Mouse (Mus musculus) hindbrain, embryonic 11.5 days (tissue): ENCODE data around the gene Zfp983. TPM values are rescaled to one million over a fixed set of nuclear protein-coding genes. Genes with fewer than 3 reads are reported as not detected.
A peak's percentile ranks its signal among the peaks of the same experiment; 100 is the strongest.
"Not testable (repeated sequence)": the region's sequence is repeated elsewhere in the genome, so short reads cannot be mapped to it uniquely, and the experiment has no call there.

ENCODE experiments used
- ATAC-seq: fragments of 200-750 bp; cut with Nextera tagmentation; 2 replicates; pipeline ENCODE4 v1.8.0; 2017; ENCODE audit warnings: mild to moderate bottlenecking, moderate TSS enrichment, moderate library complexity; ENCODE audit not compliant: low FRiP score
- DNase-seq: peaks from one replicate; pipeline ENCODE4 v3.0.0-alpha.2; 2015; ENCODE audit warnings: low spot score
- H3K27ac ChIP-seq: fragments of 300-500 bp; sonication (generic); 2 replicates; pipeline ENCODE4 v1.5.1; 2014; ENCODE audit warnings: mild to moderate bottlenecking, low read depth, low read length
- H3K27me3 ChIP-seq: fragments of 300-500 bp; sonication (generic); 2 replicates; pipeline ENCODE4 v1.6.1; 2014; ENCODE audit warnings: mild to moderate bottlenecking, low read length, moderate library complexity, mixed read lengths; ENCODE audit not compliant: control insufficient read depth, insufficient read depth
- H3K36me3 ChIP-seq: fragments of 300-500 bp; sonication (generic); 2 replicates; pipeline ENCODE4 v1.6.1; 2014; ENCODE audit warnings: mild to moderate bottlenecking, low read length, moderate library complexity, mixed read lengths; ENCODE audit not compliant: control insufficient read depth, insufficient read depth
- H3K4me1 ChIP-seq: fragments of 300-500 bp; sonication (generic); replicated peaks from 2 replicates; pipeline ENCODE4 v1.6.1; 2014; ENCODE audit warnings: low read length, mixed read lengths; ENCODE audit not compliant: control insufficient read depth, insufficient read depth
- H3K4me2 ChIP-seq: fragments of 300-500 bp; sonication (generic); replicated peaks from 2 replicates; pipeline ENCODE4 v1.6.1; 2014; ENCODE audit warnings: mild to moderate bottlenecking, low read depth, low read length
- H3K4me3 ChIP-seq: fragments of 300-500 bp; sonication (generic); 2 replicates; pipeline ENCODE4 v1.5.1; 2014; ENCODE audit warnings: low read depth, low read length
- H3K9ac ChIP-seq: fragments of 300-500 bp; sonication (generic); 2 replicates; pipeline ENCODE4 v1.6.1; 2014; ENCODE audit warnings: low read depth, low read length
- H3K9me3 ChIP-seq: fragments of 300-500 bp; sonication (generic); 2 replicates; pipeline ENCODE4 v1.6.1; 2016; ENCODE audit warnings: low read length; ENCODE audit not compliant: control insufficient read depth
- WGBS: fragments of 180-500 bp; shearing (Covaris S2); extraction: QIAGEN DNeasy Blood & Tissue Kit; methylation state at CpG from one replicate; pipeline ENCODE4 v1.1.7; 2014; 5-methylcytosine and 5-hydroxymethylcytosine counted together
- polyA plus RNA-seq: library from polyadenylated mRNA; unstranded; fragments of >200 nt; fragmentation: Nextera tagmentation; extraction: Ambion mirVana; gene quantifications from 2 replicates; pipeline ENCODE4 v1.2.1, GENCODE M21; 2014

Zfp983 gene
- polyA plus RNA-seq: 9.6 and 9.9 TPM in 2 replicates

DNA sequence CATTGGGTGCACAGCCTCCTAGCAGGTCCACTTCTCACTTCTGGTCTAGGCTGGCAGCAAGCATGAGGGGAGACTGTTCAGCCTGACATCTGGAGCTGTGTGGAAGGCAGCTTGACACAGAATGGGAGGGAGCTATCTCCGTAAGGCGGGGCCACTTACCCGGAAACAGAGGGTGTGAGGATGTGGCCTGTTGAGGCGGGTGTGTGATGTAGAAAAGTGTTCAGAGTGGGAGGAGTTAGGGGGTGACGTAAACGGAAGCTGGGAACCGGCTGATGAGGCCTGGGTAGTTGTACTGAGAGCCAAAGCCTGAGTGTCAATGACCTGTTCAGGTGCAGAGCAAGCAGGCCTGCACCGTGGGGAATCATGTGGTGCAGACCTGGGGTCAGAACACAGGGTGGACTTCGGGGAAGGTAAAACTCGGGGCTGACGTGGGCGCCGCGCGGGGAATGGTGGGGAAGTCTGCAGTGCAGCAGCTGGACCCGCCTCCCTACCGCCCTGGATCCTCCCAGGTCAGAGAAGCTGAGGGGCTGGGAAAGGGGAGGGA is at the start of gene Zfp983:
Gene Zfp983 (plus strand): TSS at position 261 of the 544 bp plus-strand sequence.
- not testable (repeated sequence) for H3K9me3 ChIP-seq, H3K27me3 ChIP-seq, H3K4me1 ChIP-seq, H3K36me3 ChIP-seq, H3K27ac ChIP-seq
- 2% methylated on average over 17 of the region's 17 CpGs for WGBS
- Histone ChIP-seq H3K4me3 (peak within 1 kb of the TSS; percentile 35), H3K4me2 (peak within 1 kb of the TSS; percentile 33), H3K9ac (peak within 1 kb of the TSS; percentile 44; the same call in 1 of the 2 replicates)
- peak; percentile 99 for ATAC-seq
- peak; percentile 86 for DNase-seq

DNA sequence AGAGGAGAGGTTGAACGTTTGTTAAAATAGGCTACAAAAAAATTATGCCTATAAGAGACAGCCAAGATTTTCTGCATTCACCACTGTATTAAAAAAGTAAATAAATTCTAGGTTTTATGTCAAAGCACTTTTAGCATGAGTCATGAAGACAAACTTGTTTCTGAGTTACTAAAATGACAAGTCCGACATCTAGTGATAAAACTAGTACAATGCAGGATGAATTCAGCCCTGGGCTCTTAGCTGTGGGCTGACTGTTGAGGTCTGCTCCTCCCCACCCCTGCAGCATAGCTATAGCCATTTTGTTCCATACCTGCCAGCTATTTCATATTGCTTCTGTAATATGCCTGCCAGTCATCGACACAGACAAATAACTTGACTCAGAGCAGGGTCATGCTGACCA is 34.1 kb upstream of the Zfp983 start:
- DNase-seq: no peak
- 85% methylated on average over 3 of the region's 3 CpGs for WGBS
- Histone ChIP-seq H3K9me3 (no peaks in the 10 kb centered on the region), H3K27me3 (no peaks in the 10 kb centered on the region), H3K36me3 (no peaks in the 10 kb centered on the region), H3K4me1 (no peaks in the 10 kb centered on the region), H3K4me3 (no peak overlapping the region), H3K9ac (no peak overlapping the region), H3K27ac (no peak overlapping the region), H3K4me2 (no peak overlapping the region)
- no peak for ATAC-seq

DNA sequence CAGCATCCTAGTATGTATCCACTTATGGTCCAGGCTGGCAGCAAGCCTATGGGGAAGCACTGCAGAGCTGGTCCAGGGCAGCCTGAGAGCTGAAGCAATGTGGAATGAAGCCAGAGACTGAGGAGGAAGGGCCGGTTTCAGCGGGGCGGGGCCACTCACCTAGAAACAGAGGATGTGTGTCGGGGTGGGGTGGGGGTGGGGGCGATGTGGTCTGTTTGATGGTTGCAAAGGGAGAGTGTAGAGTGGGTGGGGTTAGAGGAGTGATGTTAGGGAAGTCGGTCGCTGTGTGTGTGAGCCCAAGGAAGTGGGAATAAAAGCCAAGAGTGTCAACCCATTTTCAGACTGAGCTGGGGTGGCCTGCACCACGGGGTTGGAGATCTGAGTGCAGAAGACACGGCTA is 33.1 kb upstream of the Zfp983 start:
- no peaks in the 10 kb centered on the region for H3K9me3 ChIP-seq
- no peak overlapping the region for H3K9ac ChIP-seq
- H3K4me2 ChIP-seq: no peak overlapping the region
- H3K4me1 ChIP-seq: no peaks in the 10 kb centered on the region
- H3K4me3 ChIP-seq: no peak overlapping the region
- no peak overlapping the region for H3K27ac ChIP-seq
- H3K36me3 ChIP-seq: no peaks in the 10 kb centered on the region
- H3K27me3 ChIP-seq: no peaks in the 10 kb centered on the region
- ATAC-seq (no peak), DNase-seq (no peak)
- WGBS: 18% methylated on average over 9 of the region's 9 CpGs

DNA sequence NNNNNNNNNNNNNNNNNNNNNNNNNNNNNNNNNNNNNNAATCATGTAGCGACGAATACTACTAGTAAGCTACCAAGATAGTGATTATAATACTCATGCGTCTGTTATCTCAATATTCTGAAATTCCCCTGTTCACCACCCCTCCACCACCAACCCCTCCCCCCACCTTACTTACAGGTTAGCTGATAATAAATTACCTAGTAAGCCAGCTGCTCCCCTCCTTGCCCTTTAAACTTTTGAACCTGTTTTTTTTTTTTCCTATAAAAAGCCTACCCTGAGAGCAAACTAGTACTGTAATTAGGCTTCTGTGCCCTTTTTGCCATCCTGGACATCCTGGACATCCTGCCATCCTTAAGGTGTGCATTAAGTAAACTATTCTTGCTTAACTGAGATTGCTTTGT is 26.8 kb upstream of the Zfp983 start:
- H3K4me1 ChIP-seq: no peaks in the 10 kb centered on the region
- no peak overlapping the region for H3K9ac ChIP-seq
- H3K4me3 ChIP-seq: no peak overlapping the region
- H3K27ac ChIP-seq: no peak overlapping the region
- WGBS: no CpG with 5 or more reads among the region's 3 CpGs
- ATAC-seq (no peak), DNase-seq (no peak)
- H3K9me3 ChIP-seq: no peaks in the 10 kb centered on the region
- no peaks in the 10 kb centered on the region for H3K27me3 ChIP-seq
- no peaks in the 10 kb centered on the region for H3K36me3 ChIP-seq
- no peak overlapping the region for H3K4me2 ChIP-seq

DNA sequence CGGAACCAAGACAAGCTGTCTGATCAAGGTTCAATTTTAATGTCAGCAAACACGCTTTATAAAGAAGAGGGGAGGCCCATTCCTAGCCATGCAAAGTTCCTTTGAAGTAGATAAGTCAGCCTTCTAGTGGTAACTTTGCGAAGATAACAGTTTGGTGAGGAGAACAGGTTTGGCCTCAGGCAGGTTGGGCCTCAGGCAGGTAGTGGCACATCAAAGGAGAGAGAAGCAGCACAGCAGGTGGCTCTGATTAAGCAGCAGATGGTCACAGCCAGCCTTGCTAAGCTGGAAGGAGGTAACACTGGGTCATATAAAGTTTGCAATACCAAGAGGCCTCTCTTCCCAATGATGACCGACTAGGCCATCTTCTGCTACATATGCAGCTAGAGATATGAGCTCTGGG is 14.7 kb upstream of the Zfp983 start:
- 70% methylated on average over 4 of the region's 4 CpGs for WGBS

DNA sequence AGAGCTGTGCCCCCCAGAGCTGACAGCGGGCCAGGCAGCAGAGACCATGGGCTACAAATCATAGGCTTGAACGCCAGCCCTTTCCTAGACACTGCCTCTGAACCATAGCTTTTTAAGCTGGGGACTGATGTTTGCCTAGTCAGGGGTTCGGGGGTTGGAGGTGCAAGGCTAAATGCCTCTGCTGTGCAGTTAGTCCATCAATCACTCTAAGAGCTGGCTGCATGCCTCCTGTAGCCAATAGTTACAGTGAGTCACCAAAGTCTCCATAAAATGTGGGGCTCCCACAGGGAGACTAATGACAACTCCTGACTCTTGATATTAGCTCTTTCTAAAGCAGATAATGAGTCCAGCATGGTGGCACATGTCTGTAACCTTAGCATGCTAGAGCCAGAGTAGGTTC is 1.6 kb upstream of the Zfp983 start:
- no peaks in the 10 kb centered on the region for H3K9me3 ChIP-seq
- no peak overlapping the region for H3K4me3 ChIP-seq
- no peaks in the 10 kb centered on the region for H3K27me3 ChIP-seq
- WGBS: 62% methylated on average over 3 of the region's 3 CpGs
- H3K4me1 ChIP-seq: no peaks in the 10 kb centered on the region
- H3K27ac ChIP-seq: no peak overlapping the region
- no peak overlapping the region for H3K4me2 ChIP-seq
- DNase-seq (no peak), ATAC-seq (no peak)
- H3K9ac ChIP-seq: no peak overlapping the region
- no peaks in the 10 kb centered on the region for H3K36me3 ChIP-seq

More for the DNA sequence above, 14.7 kb upstream of the Zfp983 start:
- not testable (repeated sequence) for H3K4me1 ChIP-seq, DNase-seq, ATAC-seq, H3K9ac ChIP-seq, H3K9me3 ChIP-seq, H3K27me3 ChIP-seq, H3K36me3 ChIP-seq, H3K4me3 ChIP-seq, H3K4me2 ChIP-seq, H3K27ac ChIP-seq

DNA sequence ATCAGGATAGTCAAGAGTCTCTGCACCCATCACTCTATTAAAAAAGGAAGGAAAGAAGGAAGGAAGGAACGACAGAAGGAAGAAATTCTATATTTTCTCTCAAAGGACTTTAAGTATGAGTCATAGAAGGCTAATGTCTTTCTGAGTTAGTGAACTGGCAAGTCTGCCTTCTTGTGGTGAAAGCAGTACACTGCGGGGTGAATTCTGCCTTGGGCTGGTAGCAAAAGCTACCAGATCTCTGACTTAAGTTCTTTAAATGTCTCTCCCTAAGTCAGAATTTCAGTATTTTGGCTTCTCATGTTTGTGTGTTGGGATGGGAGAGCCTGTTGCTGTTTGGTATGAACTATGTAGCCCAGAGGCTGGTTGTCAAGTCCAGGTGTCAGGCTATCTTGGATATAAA is 488 bp upstream of the Zfp983 start:
- no peak overlapping the region for H3K27ac ChIP-seq
- H3K9me3 ChIP-seq: no peaks in the 10 kb centered on the region
- WGBS: 40% methylated on average over 2 of the region's 2 CpGs
- 0 out of 2 replicates have a peak overlapping the region, but pooled peaks have one; percentile 15 for H3K9ac ChIP-seq
- peak; percentile 35 for DNase-seq
- no peaks in the 10 kb centered on the region for H3K36me3 ChIP-seq
- peak overlapping the region; percentile 35 for H3K4me3 ChIP-seq
- peak overlapping the region; percentile 33 for H3K4me2 ChIP-seq
- H3K4me1 ChIP-seq: no peaks in the 10 kb centered on the region
- no peaks in the 10 kb centered on the region for H3K27me3 ChIP-seq
- peak; percentile 53; the same call in 1 of the 2 replicates for ATAC-seq

DNA sequence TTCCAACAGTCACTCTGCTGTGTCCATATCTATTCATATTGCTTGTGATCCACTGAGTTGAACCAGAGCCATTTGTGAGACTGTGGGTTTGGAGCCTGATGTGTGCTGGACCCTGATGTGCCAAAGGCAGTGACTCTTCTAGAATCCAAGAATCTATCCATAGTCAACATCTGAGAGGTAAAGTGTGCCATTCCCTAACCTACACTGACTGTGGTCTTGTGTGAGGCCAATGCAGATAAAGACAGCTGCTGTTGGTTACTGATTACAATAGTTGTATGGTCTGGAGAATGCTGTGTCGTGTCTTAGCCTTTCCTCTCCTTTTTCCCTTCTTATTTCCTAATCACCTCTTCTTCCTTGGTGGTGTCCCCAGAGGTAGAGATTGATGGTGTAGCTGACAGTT is 28.4 kb downstream of the Zfp983 start:
- not testable (repeated sequence) for H3K36me3 ChIP-seq, DNase-seq, H3K9ac ChIP-seq, H3K4me1 ChIP-seq, H3K4me3 ChIP-seq, H3K27ac ChIP-seq, ATAC-seq, H3K27me3 ChIP-seq, H3K4me2 ChIP-seq, H3K9me3 ChIP-seq
- 25% methylated on average over 1 of the region's 1 CpGs for WGBS

DNA sequence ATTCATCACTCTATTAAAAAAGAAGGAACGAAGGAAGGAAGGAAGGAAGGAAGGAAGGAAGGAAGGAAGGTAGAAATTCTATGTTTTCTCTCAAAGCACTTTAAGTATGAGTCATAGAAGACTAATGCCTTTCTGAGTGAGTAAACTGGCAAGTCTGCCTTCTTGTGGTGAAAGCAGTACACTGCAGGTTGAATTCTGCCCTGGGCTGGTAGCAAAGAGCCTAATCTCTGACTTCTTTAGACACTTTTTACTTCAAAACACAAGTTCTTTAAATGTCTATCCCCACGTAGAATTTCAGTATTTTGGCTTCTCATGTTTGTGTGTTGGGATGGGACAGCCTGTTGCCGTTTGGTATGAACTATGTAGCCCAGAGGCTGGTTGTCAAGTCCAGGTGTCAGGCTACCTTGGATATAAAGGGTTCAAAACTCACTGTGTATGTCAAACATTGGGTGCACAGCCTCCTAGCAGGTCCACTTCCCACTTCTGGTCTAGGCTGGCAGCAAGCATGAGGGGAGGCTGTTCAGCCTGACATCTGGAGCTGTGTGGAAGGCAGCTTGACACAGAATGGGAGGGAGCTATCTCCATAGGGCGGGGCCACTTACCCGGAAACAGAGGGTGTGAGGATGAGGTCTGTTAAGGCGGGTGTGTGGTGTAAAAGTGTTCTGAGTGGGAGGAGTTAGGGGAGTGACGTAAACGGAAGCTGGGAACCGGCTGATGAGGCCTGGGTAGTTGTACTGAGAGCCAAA is 29.0 kb downstream of the Zfp983 start:
- 4% methylated on average over 9 of the region's 9 CpGs for WGBS
- no peaks in the 10 kb centered on the region for H3K27me3 ChIP-seq
- peak; percentile 85 for DNase-seq
- no peaks in the 10 kb centered on the region for H3K36me3 ChIP-seq
- H3K4me2 ChIP-seq: peak overlapping the region; percentile 34
- H3K4me1 ChIP-seq: no peaks in the 10 kb centered on the region
- peak; percentile 100 for ATAC-seq
- peak overlapping the region; percentile 45 for H3K9ac ChIP-seq
- no peaks in the 10 kb centered on the region for H3K9me3 ChIP-seq
- H3K4me3 ChIP-seq: peak overlapping the region; percentile 38
- 0 out of 2 replicates have a peak overlapping the region, but pooled peaks have one; percentile 33 for H3K27ac ChIP-seq
